Mouse (Mus musculus) heart, embryonic 16.5 days (tissue): ENCODE measurements around the gene Kdm7a. TPM values are rescaled to one million over a fixed set of nuclear protein-coding genes. Genes with fewer than 3 reads are reported as not detected.

ENCODE experiments used
- ATAC-seq: fragments of 200-750 bp; cut with Nextera tagmentation; replicated peaks from 2 replicates; pipeline ENCODE4 v1.8.0; 2017; ENCODE audit warnings: moderate number of reproducible peaks; ENCODE audit not compliant: insufficient read depth, low FRiP score; ENCODE audit errors: extremely low read depth
- H3K27ac ChIP-seq: fragments of 300-500 bp; sonication (generic); 2 replicates; pipeline ENCODE4 v1.5.1; 2014; ENCODE audit warnings: mild to moderate bottlenecking, low read length, control low read depth, moderate library complexity
- H3K27me3 ChIP-seq: fragments of 300-500 bp; sonication (generic); 2 replicates; pipeline ENCODE4 v1.6.1; 2014; ENCODE audit warnings: low read length, mixed read lengths; ENCODE audit not compliant: control insufficient read depth, insufficient read depth
- H3K36me3 ChIP-seq: fragments of 300-500 bp; sonication (generic); 2 replicates; pipeline ENCODE4 v1.6.1; 2014; ENCODE audit not compliant: control insufficient read depth, insufficient read depth
- H3K4me1 ChIP-seq: fragments of 300-500 bp; sonication (generic); 2 replicates; pipeline ENCODE4 v1.6.1; 2014; ENCODE audit warnings: low read length, mixed read lengths; ENCODE audit not compliant: control insufficient read depth, insufficient read depth
- H3K4me2 ChIP-seq: fragments of 300-500 bp; sonication (generic); 2 replicates; pipeline ENCODE4 v1.6.1; 2014; ENCODE audit warnings: low read depth, mild to moderate bottlenecking, control low read depth, low read length
- H3K4me3 ChIP-seq: fragments of 300-500 bp; sonication (generic); 2 replicates; pipeline ENCODE4 v1.5.1; 2014; ENCODE audit warnings: mild to moderate bottlenecking, control low read depth, low read length
- H3K9ac ChIP-seq: fragments of 300-500 bp; sonication (generic); 2 replicates; pipeline ENCODE4 v1.6.1; 2014; ENCODE audit warnings: low read length, control low read depth
- H3K9me3 ChIP-seq: fragments of 300-500 bp; sonication (generic); replicated peaks from 2 replicates; pipeline ENCODE4 v1.6.1; 2016; ENCODE audit warnings: low read length; ENCODE audit not compliant: control insufficient read depth
- WGBS: fragments of 180-500 bp; shearing (Covaris S2); extraction: QIAGEN DNeasy Blood & Tissue Kit; methylation state at CpG from one replicate; pipeline ENCODE4 v1.1.7; 2014; 5-methylcytosine and 5-hydroxymethylcytosine counted together
- polyA plus RNA-seq: library from polyadenylated mRNA; unstranded; fragments of >200 nt; fragmentation: Nextera tagmentation; extraction: Ambion mirVana; gene quantifications from 2 replicates; pipeline ENCODE4 v1.2.1, GENCODE M21; 2015

Gene Kdm7a
- polyA plus RNA-seq, 1 experiment from 2014 or later: 4.3 TPM

GRCm38 (mm10) chr6:39217138-39217537 lies 10.5 kb upstream of the Kdm7a start:
- Histone ChIP-seq H3K4me1 (no peaks in the 10 kb centered on the region), H3K4me3 (no peak overlapping the region), H3K9me3 (no peaks in the 10 kb centered on the region), H3K27ac (no peak overlapping the region), H3K9ac (no peak overlapping the region), H3K36me3 (no peaks in the 10 kb centered on the region), H3K4me2 (no peak overlapping the region), H3K27me3 (no peaks in the 10 kb centered on the region)
- WGBS: 93% methylated on average over 3 of the region's 3 CpGs
- no peak for ATAC-seq

DNA sequence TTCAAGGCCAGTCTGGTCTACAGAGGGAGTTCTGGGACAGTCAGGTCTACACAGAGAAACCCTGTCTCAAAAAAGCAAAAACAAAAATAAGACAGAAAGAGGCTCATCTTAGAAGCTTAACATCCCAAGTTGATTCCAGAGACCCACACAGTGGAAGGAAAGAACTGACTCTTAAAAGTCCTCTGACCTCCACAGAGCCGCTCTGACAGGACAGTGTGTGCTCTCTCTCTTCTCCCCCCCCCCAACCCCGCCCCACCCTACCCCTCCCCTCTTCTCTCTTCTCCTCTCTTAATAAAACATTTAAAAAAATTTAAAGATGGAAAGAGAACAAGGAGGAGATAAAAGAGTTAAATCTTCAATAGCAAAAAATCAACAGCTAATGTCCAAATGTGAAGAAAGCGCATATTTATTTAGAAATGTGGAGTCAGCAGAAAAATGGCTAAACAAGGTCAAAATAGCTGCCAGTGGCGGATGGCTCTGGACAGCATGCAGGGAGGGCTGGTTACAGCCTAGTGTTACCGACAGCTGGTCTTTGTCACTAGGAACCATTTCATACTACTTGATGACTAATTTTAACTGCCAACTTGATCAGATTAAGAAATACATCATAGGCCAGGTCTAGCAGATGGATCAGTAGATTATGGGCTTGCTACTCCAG lies 8.5 kb upstream of the Kdm7a start:
- Histone ChIP-seq H3K4me3 (no peak overlapping the region), H3K4me1 (no peaks in the 10 kb centered on the region), H3K27ac (no peak overlapping the region), H3K9me3 (no peaks in the 10 kb centered on the region), H3K36me3 (no peaks in the 10 kb centered on the region), H3K9ac (no peak overlapping the region), H3K4me2 (no peak overlapping the region), H3K27me3 (no peaks in the 10 kb centered on the region)
- 77% methylated on average over 5 of the region's 5 CpGs for WGBS
- ATAC-seq: no peak

DNA sequence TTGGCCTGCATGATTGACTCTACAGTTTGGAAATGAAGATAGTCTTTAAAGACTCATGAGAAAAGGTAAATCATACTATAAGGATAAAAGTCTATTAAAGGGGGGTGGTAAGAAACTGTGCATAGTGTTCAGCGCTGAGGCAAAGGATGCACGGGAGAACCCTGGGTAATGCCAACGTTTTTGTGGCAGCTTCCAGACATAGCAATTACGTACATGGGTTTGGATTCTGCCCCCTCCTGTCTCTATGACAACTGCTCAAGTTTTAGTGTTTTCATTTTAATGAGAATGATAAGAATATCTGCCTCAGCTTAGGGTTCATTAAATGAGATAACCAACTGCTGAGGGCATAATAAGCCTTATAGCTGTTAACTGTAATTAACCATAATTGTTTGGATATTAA lies 3.1 kb upstream of the Kdm7a start:
- H3K36me3 ChIP-seq: no peaks in the 10 kb centered on the region
- H3K27me3 ChIP-seq: no peaks in the 10 kb centered on the region
- no peaks in the 10 kb centered on the region; the same call in 1 of the 2 replicates for H3K4me1 ChIP-seq
- H3K9me3 ChIP-seq: no peaks in the 10 kb centered on the region
- ATAC-seq: no peak
- 83% methylated on average over 4 of the region's 4 CpGs for WGBS
- no peak overlapping the region for H3K4me2 ChIP-seq
- H3K27ac ChIP-seq: no peak overlapping the region
- H3K4me3 ChIP-seq: no peak overlapping the region
- no peak overlapping the region for H3K9ac ChIP-seq

DNA sequence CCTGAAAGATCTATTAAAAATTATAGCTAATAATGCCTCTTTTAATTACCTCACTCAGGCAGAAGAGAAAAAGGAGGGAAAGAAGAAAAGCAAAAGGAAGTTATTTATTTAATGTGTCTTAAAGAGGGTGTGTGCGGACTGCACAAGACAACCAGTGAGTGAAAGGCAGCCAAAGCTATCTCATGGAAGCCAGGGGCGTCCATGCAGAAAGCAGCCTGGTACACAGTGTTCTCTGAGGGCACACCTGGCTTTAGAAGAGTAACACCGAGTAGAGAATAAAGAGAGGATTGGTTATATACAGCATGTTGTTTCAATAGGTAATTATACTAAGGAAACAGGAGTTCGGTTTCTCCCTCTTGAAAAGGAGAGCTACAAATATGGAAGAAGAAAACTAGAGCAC lies 1.6 kb upstream of the Kdm7a start:
- WGBS: 82% methylated on average over 4 of the region's 4 CpGs
- no peak overlapping the region for H3K4me3 ChIP-seq
- H3K36me3 ChIP-seq: no peaks in the 10 kb centered on the region
- H3K27me3 ChIP-seq: no peaks in the 10 kb centered on the region
- no peak overlapping the region for H3K9ac ChIP-seq
- H3K4me1 ChIP-seq: peaks cover 6% of the 10 kb centered on the region
- ATAC-seq: no peak
- H3K9me3 ChIP-seq: no peaks in the 10 kb centered on the region
- H3K4me2 ChIP-seq: no peak overlapping the region
- H3K27ac ChIP-seq: no peak overlapping the region

- Histone ChIP-seq H3K4me3 (peak overlapping the region; percentile 72), H3K36me3 (no peaks in the 10 kb centered on the region), H3K9ac (peak overlapping the region; percentile 86), H3K27ac (peak overlapping the region; percentile 89), H3K4me2 (peak overlapping the region; percentile 78), H3K4me1 (peaks cover 6% of the 10 kb centered on the region), H3K27me3 (no peaks in the 10 kb centered on the region), H3K9me3 (no peaks in the 10 kb centered on the region)
- ATAC-seq: peak; percentile 33
- under 1% methylated on average over 102 of the region's 121 CpGs for WGBS
These were observed 674 bp downstream of the Kdm7a start for GRCm38 (mm10) chr6:39205650-39206580.

GRCm38 (mm10) chr6:39205064-39205649 lies 1.4 kb downstream of the Kdm7a start:
- Histone ChIP-seq H3K9me3 (no peaks in the 10 kb centered on the region), H3K4me1 (peaks cover 6% of the 10 kb centered on the region), H3K9ac (peak overlapping the region; percentile 86), H3K27me3 (no peaks in the 10 kb centered on the region), H3K36me3 (no peaks in the 10 kb centered on the region), H3K4me2 (peak overlapping the region; percentile 78), H3K4me3 (peak overlapping the region; percentile 72), H3K27ac (peak overlapping the region; percentile 89)
- peak; percentile 35 for ATAC-seq
- WGBS: under 1% methylated on average over 28 of the region's 30 CpGs

DNA sequence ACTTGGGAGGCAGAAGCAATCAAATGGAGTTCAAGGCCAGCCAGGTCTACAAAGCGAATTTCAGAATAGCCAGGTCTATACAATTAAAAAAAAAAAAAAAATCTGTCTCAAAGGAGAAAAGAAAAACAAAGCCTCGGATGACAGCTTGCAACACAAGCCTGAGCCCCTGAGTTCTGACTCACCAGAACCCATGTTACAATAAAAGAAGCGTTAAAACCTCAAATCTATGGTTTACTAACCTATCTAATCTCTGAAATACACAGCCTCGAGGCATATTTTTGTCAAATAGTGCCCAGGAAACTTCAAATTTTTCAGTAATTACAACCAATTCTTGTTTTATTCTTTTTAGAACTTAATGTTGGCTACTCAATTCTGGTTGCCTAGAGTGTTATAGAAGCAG lies 2.1 kb downstream of the Kdm7a start:
- no peak overlapping the region for H3K9ac ChIP-seq

DNA sequence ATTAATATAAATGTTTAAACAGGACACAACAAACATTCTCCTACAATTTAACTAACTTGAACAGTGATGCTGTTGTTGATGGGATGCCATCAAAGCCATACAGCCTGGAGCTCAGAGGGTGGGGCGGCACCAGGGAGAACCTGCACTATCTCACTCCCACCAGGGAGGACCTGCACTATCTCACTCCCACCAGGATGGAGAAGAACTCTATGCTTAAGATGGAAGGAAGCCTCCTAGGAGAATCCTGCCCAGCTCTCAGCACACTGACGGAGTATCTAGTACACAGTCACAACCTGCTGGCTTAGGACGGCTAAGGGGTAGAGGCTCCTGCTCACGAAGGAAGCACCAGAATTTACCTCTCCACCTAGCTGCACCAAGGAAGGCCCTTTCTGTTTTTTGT lies 3.4 kb downstream of the Kdm7a start:
- Histone ChIP-seq H3K4me3 (no peak overlapping the region), H3K4me1 (peaks cover 6% of the 10 kb centered on the region), H3K36me3 (no peaks in the 10 kb centered on the region), H3K27ac (no peak overlapping the region), H3K27me3 (no peaks in the 10 kb centered on the region), H3K9ac (no peak overlapping the region), H3K4me2 (no peak overlapping the region), H3K9me3 (no peaks in the 10 kb centered on the region)
- ATAC-seq: no peak
- 77% methylated on average over 4 of the region's 4 CpGs for WGBS

More for the DNA sequence above, 2.1 kb downstream of the Kdm7a start:
- Histone ChIP-seq H3K4me3 (no peak overlapping the region), H3K4me2 (peak overlapping the region; percentile 78; the same call in 1 of the 2 replicates), H3K9me3 (no peaks in the 10 kb centered on the region), H3K4me1 (peaks cover 6% of the 10 kb centered on the region), H3K36me3 (no peaks in the 10 kb centered on the region), H3K27me3 (no peaks in the 10 kb centered on the region), H3K27ac (no peak overlapping the region)
- 51% methylated on average over 4 of the region's 4 CpGs for WGBS
- no peak for ATAC-seq

GRCm38 (mm10) chr6:39193006-39193405 lies 13.6 kb downstream of the Kdm7a start:
- Histone ChIP-seq H3K27ac (no peak overlapping the region), H3K36me3 (no peaks in the 10 kb centered on the region), H3K4me2 (no peak overlapping the region), H3K9me3 (no peaks in the 10 kb centered on the region), H3K9ac (no peak overlapping the region), H3K27me3 (no peaks in the 10 kb centered on the region), H3K4me3 (no peak overlapping the region), H3K4me1 (peaks cover 4% of the 10 kb centered on the region; the same call in 1 of the 2 replicates)
- 84% methylated on average over 5 of the region's 5 CpGs for WGBS
- no peak for ATAC-seq
